Mouse (Mus musculus) embryo, embryonic 9.5 days (tissue): ENCODE data around the gene Cpsf6.

Source experiments
- DNase-seq: peaks from one replicate; pipeline ENCODE4 v3.0.0-alpha.2; 2017; ENCODE audit errors: extremely low spot score

Gene Cpsf6

DNA sequence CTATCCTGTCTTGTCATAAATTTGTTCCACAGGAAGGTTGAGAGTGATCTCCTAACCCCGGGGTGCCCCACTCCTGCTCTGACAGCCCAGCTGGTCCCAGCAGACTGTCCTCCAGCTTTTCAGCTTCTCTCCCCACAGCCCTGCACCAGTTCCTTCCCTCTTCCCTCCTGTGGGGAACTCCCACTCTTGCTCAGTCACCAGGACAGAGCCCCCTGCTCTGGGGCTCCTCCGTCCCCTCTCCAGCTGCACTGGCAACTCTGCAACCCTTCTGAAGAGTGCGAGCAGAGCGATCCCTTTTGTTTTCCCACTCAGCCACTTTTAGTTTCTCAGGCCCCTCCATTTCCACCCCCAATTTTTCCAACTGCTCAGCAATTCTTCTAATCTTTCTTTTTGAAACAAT is 44.2 kb downstream of the Cpsf6 start:
- DNase-seq = no peak

DNA sequence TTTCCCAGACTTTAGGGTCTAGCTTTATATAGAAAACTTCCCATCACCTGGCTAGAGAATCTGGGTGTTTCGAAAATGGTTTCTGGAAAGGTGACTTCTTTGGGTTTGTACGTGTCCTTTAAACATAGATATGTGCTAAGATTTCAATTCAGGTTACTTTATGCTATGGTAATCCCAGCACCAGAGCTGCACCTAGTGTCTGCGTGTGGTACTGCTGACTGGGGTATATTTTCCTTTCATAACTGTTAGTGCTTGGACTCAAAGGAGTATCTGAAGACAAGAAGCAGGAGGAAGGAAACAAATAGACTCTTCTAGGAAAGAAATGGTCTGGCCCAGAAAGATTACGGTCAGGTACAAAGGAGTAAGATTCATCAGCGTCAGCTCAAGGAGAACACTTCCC is 49.3 kb downstream of the Cpsf6 start:
- no peak for DNase-seq

GRCm38 (mm10) chr10:117323782-117324181 is 56.0 kb downstream of the Cpsf6 start:
- DNase-seq = no peak

GRCm38 (mm10) chr10:117322630-117323029 is 57.2 kb downstream of the Cpsf6 start:
- no peak for DNase-seq

DNA sequence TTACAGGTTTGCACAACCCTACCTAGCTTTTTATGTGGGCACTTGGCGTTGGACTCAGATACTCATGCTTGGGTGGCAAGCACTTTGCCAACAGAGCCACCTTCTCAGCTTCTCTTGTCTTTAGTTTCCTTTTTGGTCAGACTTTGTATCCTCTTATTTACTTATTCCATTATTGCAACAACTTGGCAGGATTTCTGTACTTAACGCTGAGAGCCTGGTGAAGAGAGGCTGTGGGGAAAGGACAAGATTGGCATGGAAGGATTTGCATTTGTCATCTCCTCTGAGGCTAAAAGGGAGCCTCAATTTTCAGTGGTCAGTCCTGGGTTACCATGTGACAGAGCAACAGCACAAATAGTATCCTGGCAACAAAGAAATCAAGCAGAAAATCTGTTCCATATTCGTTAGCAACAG is 59.2 kb downstream of the Cpsf6 start:
- DNase-seq = no peak

DNA sequence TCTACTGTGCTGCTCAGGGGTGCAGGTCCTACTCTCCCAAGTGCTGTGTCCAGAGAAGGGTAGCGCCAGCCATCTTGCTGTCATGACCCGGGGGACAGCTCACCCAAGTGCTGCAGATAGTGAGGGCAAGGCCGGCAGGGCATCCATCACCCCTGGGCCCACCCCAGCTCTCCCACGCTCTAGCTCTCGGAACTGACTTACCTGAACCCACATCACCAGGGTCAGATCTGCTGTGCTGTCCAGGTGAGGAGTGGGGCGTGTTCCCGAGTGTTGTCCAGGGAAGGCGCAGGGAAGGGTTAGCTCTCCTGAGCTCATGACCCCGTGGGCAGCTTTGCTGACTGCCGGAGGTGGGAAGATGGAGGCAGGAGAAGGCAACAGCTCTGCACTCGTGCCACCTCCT is 63.4 kb downstream of the Cpsf6 start:
- DNase-seq = no peak

DNA sequence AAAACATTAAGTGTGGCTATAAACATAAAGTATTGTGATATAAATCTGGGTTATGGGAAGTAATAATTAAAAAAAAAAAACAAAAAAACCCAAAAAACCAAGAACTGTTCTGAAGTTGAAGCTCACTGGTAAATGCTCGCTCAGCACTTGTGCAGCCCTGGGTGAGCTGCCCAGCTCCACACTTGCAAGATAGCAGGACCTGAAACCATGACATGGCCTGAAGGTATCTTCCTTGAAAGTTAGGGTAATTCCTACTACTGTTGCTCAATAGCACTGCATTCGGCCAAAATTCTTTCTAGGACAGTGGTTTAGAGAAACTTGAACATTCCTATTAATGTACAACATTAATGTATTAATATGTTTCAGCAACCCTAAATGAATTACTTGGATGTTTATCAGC is 66.7 kb downstream of the Cpsf6 start:
- DNase-seq = no peak

DNA sequence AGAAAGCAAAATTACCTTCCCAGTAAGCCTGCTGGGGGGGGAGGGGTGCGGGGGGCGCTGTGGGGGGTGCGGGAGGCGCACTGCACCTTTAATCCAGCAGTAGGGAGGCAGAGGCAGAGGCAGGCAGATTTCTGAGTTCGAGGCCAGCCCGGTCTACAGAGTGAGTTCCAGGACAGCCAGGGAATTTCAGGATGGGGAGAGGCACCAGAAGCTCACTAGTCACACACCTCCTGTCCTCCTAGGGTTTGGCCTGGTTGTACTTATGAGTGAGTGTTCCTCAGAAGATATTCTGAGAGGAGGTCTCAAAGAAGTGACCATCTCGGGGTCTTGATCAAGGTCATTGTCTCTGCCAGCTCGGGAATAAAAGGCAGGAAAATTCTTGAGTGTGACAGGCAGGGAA is 67.6 kb downstream of the Cpsf6 start:
- DNase-seq = no peak

DNA sequence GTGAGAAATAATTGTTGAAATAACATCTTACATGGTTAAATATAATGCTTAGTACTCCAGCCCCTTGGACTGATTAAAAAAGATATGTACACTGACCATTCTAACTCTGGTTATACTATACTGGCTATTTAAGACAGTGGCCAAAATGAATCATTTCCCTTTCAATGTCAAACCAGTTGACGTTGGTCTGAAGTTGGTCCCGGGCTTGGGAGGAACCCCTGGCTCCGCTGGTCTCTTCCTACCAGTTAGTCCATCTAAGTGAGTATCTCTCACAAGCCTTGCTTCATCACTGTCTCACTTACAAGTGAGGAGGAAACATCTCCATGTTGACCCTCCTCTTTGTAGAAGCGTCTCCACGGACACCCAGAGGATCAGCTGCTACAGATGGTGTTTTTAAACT is 75.4 kb downstream of the Cpsf6 start:
- no peak for DNase-seq

- DNase-seq = no peak
These were observed 78.1 kb downstream of the Cpsf6 start for GRCm38 (mm10) chr10:117301688-117302087.

DNA sequence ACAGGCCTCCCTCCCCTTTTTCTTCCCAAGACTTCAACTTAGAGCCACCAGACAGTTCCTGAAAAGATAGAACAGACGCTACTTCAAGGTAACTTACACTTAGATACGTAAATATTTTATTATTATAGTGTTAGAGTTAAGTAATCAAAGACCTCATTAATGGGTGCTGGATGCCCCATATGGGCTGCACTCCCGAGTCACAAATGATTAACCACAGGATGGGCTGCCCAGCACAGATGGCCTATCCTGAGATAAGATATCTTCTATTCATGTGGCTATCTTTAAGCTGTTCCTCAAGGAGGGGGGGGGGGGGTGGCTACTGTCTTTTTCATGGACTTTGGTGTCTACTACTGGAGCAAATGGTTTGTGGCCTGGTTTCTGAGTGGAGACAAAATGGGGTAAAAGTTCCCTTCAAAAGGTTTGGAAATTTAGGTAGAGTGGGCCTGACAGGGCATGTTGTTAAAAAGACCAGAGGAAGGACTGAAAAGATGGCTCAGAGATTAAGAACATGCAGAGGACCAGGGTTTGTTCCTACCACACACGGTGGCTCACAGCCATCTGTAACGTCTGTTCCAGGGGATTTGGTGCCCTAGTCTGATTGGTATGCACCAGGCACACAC is 79.8 kb downstream of the Cpsf6 start:
- no peak for DNase-seq

GRCm38 (mm10) chr10:117299106-117299505 is 80.7 kb downstream of the Cpsf6 start:
- DNase-seq = no peak

GRCm38 (mm10) chr10:117298336-117298735 is 81.5 kb downstream of the Cpsf6 start:
- DNase-seq = no peak
